Mouse (Mus musculus) splenic B cell, adult 2 months (primary cell): ENCODE data around the gene 1700029P11Rik.

Source experiments
- DNase-seq: peaks from one replicate; pipeline ENCODE4 v3.0.0-alpha.2; 2011; ENCODE audit warnings: low read depth, low spot score
- H3K27me3 ChIP-seq: 2 replicates; pipeline ENCODE4 v1.6.1; 2012; ENCODE audit warnings: mild to moderate bottlenecking, low read length, moderate library complexity, mixed read lengths; ENCODE audit not compliant: control insufficient read depth, poor library complexity, insufficient read depth, severe bottlenecking
- H3K36me3 ChIP-seq: 2 replicates; pipeline ENCODE4 v1.6.1; 2012; ENCODE audit warnings: mild to moderate bottlenecking, low read length, moderate library complexity, mixed read lengths; ENCODE audit not compliant: control insufficient read depth, poor library complexity, insufficient read depth, severe bottlenecking

Gene 1700029P11Rik

GRCm38 (mm10) chr15:81950716-81951115 lies 29.6 kb upstream of the 1700029P11Rik start:
- no peak for DNase-seq
- no peaks in the 10 kb centered on the region for H3K27me3 ChIP-seq
- no peaks in the 10 kb centered on the region for H3K36me3 ChIP-seq

GRCm38 (mm10) chr15:81951159-81951558 lies 29.2 kb upstream of the 1700029P11Rik start:
- Histone ChIP-seq H3K27me3 (no peaks in the 10 kb centered on the region), H3K36me3 (no peaks in the 10 kb centered on the region)
- no peak for DNase-seq

GRCm38 (mm10) chr15:81952310-81952709 lies 28.0 kb upstream of the 1700029P11Rik start:
- H3K27me3 ChIP-seq, result no peaks in the 10 kb centered on the region
- H3K36me3 ChIP-seq, result no peaks in the 10 kb centered on the region
- no peak for DNase-seq

GRCm38 (mm10) chr15:81954151-81954583 lies 26.2 kb upstream of the 1700029P11Rik start:
- Histone ChIP-seq H3K27me3 (no peaks in the 10 kb centered on the region), H3K36me3 (no peaks in the 10 kb centered on the region)
- no peak for DNase-seq

GRCm38 (mm10) chr15:81954716-81955115 lies 25.6 kb upstream of the 1700029P11Rik start:
- DNase-seq, result no peak
- no peaks in the 10 kb centered on the region for H3K27me3 ChIP-seq
- no peaks in the 10 kb centered on the region for H3K36me3 ChIP-seq

- H3K27me3 ChIP-seq, result no peaks in the 10 kb centered on the region
- H3K36me3 ChIP-seq, result no peaks in the 10 kb centered on the region
- DNase-seq, result no peak
Observed at GRCm38 (mm10) chr15:81955414-81955813, 24.9 kb upstream of the 1700029P11Rik start.

- DNase-seq, result peak; percentile 73
- Histone ChIP-seq H3K36me3 (no peaks in the 10 kb centered on the region), H3K27me3 (no peaks in the 10 kb centered on the region)
Observed at GRCm38 (mm10) chr15:81956457-81956856, 23.9 kb upstream of the 1700029P11Rik start.

- Histone ChIP-seq H3K36me3 (no peaks in the 10 kb centered on the region), H3K27me3 (no peaks in the 10 kb centered on the region)
- DNase-seq, result no peak
Observed at GRCm38 (mm10) chr15:81957598-81957997, 22.7 kb upstream of the 1700029P11Rik start.

- Histone ChIP-seq H3K27me3 (no peaks in the 10 kb centered on the region), H3K36me3 (no peaks in the 10 kb centered on the region)
- no peak for DNase-seq
Observed at GRCm38 (mm10) chr15:81958906-81959305, 21.4 kb upstream of the 1700029P11Rik start.

GRCm38 (mm10) chr15:81960171-81961077 lies 19.9 kb upstream of the 1700029P11Rik start, which contains the start of gene Pmm1:
Gene Pmm1 (minus strand): TSS chr15:81960930.
- no peaks in the 10 kb centered on the region for H3K27me3 ChIP-seq
- peak; percentile 99 for DNase-seq
- H3K36me3 ChIP-seq, result no peaks in the 10 kb centered on the region

- no peaks in the 10 kb centered on the region for H3K36me3 ChIP-seq
- no peak for DNase-seq
- no peaks in the 10 kb centered on the region for H3K27me3 ChIP-seq
Observed at GRCm38 (mm10) chr15:81961078-81961451, 19.3 kb upstream of the 1700029P11Rik start.

- Histone ChIP-seq H3K27me3 (no peaks in the 10 kb centered on the region), H3K36me3 (no peaks in the 10 kb centered on the region)
- DNase-seq, result no peak
Observed at GRCm38 (mm10) chr15:81964262-81964661, 16.1 kb upstream of the 1700029P11Rik start.

GRCm38 (mm10) chr15:81964980-81965545 lies 15.3 kb upstream of the 1700029P11Rik start:
- no peak for DNase-seq
- H3K27me3 ChIP-seq, result no peaks in the 10 kb centered on the region
- H3K36me3 ChIP-seq, result no peaks in the 10 kb centered on the region

- Histone ChIP-seq H3K36me3 (no peaks in the 10 kb centered on the region), H3K27me3 (no peaks in the 10 kb centered on the region)
- DNase-seq, result no peak
Observed at GRCm38 (mm10) chr15:81966062-81966829, 14.1 kb upstream of the 1700029P11Rik start.

GRCm38 (mm10) chr15:81967821-81968220 lies 12.5 kb upstream of the 1700029P11Rik start:
- DNase-seq, result no peak
- H3K27me3 ChIP-seq, result no peaks in the 10 kb centered on the region
- no peaks in the 10 kb centered on the region for H3K36me3 ChIP-seq
